Mouse (Mus musculus) common myeloid progenitor, adult 5-6 weeks (primary cell): ENCODE data around the gene Adck1. TPM values are rescaled to one million over a fixed set of nuclear protein-coding genes. Genes with fewer than 3 reads are reported as not detected.
"Not testable (repeated sequence)": the region's sequence is repeated elsewhere in the genome, so short reads cannot be mapped to it uniquely, and the experiment has no call there.

Experiments
- ATAC-seq: replicated peaks from 2 replicates; pipeline ENCODE4 v1.8.0; 2016; ENCODE audit warnings: low read depth, mild to moderate bottlenecking, moderate TSS enrichment, inconsistent platforms; ENCODE audit not compliant: poor library complexity, severe bottlenecking
- total RNA-seq: library from RNA; stranded (forward); fragments of 200-1000, 187-1606 nt; gene quantifications from 2 replicates; pipeline ENCODE4 v1.2.3, GENCODE M21; 2017

The Adck1 gene
- total RNA-seq, 1 experiment from 2014 or later = 19.0 TPM

DNA sequence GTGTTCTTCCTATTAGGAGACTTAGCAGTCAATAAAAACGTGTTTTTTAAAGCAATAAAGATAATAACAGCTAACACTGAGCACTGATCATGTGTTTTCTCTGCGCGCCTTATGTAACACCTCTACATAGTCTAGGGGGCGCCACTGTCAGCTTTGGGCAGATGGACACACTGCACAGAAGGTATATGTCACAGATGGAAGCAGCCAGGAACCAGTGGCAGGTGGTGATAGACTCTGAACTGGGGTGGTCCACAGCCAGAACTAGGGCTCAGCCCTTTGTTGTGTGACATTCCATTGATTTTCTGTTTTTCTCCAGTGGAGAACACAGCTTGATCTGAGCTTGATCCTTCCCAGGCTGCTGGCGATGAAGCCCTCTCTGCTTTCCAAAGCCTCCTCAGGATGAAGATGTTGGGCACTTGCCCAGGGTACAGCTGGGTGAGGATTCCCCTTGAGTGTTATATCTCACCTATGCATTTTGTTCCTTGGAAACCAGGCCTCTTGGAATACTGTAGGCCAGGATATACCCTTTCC lies 107.6 kb downstream of the Adck1 start:
- no peak for ATAC-seq

- ATAC-seq = no peak
These were observed 108.3 kb downstream of the Adck1 start for GRCm38 (mm10) chr12:88468691-88469090.

GRCm38 (mm10) chr12:88471884-88472283 lies 111.5 kb downstream of the Adck1 start:
- ATAC-seq = not testable (repeated sequence)

- no peak for ATAC-seq
These were observed 112.5 kb downstream of the Adck1 start for GRCm38 (mm10) chr12:88472832-88473231.

DNA sequence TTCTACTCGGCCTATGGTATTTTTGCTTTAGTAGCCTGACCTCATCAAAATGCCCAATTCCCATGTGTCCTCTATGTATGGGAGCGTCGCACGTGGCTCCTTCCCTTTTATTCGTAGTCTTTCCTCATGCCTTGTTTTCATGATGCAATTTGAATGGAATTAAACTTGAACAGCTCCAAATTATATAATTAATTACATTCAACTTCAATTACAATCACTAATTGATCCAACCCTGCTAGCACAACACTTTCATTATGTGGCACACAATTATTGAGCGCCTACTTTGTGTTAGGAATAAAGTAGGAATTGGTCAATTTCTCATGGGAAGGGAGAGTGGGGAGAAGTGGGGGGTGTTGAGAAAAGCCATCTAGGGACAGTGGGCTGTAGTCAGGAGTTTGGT lies 113.4 kb downstream of the Adck1 start:
- no peak for ATAC-seq

DNA sequence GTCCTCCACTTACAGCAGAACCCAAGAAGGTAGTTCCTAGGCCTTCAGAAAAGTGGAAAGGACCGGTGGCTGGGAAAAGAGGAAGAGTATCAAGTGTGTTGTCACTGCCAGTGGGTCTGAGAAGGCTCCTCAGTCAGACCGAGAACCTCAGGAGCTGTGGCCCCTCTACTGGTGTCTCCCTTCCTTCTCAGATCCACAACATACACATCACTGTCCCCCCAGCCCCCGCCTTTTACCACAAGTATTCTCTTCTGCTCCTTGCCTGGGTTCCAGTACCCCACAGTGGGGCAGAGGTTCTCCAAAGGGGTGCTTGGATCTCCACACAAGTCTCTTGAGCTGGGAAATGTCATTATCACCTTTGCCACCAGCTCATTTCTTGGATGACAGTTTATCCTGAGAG lies 115.5 kb downstream of the Adck1 start:
- ATAC-seq = no peak

- ATAC-seq = no peak
These were observed 116.3 kb downstream of the Adck1 start for GRCm38 (mm10) chr12:88476702-88477101.

- no peak for ATAC-seq
These were observed 121.3 kb downstream of the Adck1 start for GRCm38 (mm10) chr12:88481657-88482056.

DNA sequence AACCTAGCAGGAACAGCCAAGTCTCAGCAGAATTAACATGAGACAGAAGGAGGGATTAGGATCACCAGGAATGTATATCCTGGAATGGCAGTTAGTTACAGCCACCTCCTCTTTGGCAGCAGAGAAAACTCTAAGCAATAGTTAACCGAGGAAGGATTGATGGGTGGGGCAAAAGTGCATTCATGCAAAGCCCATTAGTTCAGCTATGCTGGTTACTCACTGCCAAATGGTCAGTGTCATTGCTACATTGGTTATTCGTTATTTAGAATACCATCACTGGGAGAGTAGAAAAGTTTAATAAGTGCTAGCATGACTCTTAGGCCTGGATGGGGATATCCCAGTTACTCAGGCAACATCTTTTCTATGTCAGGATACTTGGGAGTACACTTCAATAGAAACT lies 130.5 kb downstream of the Adck1 start:
- no peak for ATAC-seq

Other genes starting within 250 kb of the Adck1 start
- not detected in 2 replicates for gene Gm10436, start 178.4 kb upstream of the Adck1 start, total RNA-seq
- not detected in 2 replicates for gene Gm8332, start 110.5 kb upstream of the Adck1 start, total RNA-seq
- not detected in 2 replicates for gene Gm5662, start 86.1 kb upstream of the Adck1 start, total RNA-seq
- not detected in 2 replicates for gene Gm5039, start 36.5 kb upstream of the Adck1 start, total RNA-seq